Mouse (Mus musculus): ENCODE data around the gene Olfr481. TPM values are rescaled to one million over a fixed set of nuclear protein-coding genes. Genes with fewer than 3 reads are reported as not detected.

The Olfr481 gene
- not detected for polyA plus RNA-seq (2014; fragmentation: Illumina TruSeq; extraction: RNeasy Lipid Tissue Mini Kit (QIAGEN cat#74804); ENCODE audit: low read depth, low replicate concordance)

DNA sequence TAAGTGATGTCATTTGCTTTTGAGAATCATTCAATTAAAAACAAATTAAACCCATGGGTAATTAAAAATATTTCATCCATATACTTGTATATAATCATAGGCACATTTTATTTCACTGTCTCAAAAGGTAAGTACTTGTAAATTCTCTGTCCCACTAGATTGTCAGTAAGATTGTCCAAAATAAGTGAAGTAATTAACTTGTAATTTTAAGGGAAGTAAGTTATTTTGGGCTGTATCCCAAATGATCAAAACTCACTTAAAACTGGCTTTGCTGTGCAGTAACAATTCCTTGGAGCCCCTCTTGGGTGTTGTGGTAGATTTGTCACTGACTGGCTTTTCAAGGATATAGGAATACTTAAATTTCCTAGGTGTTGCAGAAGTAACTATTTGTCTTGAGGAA lies at the start of gene Olfr481:
Olfr481 (plus strand) TSS at position 301 of the 400 bp plus-strand sequence.

DNA sequence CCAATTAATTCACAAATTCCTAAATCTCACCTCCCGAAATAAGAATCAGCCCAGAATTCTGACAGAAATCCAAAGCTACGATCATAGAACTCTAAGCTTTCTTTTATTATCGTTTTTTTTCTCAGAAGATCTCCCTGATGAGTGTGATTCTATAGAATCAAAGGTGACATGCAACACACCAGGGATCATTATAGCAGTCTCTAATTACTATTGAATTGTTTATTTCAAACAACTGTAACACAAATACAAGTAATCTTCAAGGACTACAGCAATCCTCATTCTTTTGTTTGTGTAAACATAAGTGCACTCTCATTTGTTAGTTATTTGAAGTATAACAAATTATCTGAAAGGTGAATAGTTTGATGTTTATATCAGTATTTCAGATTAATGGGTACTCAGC lies 45.8 kb upstream of the Olfr481 start, which contains the start of gene Olfr478:
Olfr478 (minus strand) TSS at position 101 of the 400 bp plus-strand sequence.

DNA sequence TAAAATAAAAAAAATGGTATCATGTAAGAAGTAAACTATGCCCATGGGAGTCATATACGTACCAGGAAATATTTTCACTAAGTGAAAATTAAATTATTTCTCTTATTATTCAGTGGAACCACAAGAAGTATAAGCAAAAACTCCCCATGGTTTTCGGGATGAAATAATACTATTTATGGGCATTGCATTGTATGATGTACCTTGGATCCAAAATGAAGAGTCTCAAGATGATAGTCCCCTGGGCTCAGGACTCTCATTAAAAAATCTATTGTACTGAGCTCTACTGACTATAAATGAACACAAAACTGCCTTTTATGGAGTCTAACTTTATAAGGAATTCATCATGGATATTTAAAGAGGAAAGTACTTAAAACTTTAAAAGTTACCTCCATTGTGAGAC lies 29.3 kb upstream of the Olfr481 start, which contains the start of gene Olfr479:
Olfr479 (plus strand) TSS at position 301 of the 400 bp plus-strand sequence.

DNA sequence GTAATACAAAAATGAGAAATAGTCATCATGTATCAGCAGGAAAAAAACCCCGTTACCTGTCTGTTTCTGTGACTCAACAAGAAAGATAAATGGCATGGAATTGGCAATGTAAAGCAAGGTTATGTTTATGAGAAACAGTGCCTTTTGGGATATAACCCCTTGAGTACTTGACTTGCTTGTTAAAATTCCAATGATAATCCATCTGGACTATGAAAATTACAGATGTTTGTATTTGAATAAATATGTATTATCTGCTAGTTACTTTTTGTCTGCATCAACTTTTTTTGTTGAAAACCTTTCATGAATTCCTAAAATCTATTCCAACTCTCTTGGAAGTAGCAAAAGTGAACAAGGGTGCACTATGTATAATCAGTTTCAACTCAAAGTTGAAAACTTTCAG lies 12.4 kb upstream of the Olfr481 start, which contains the start of gene Olfr480:
Olfr480 (minus strand) TSS at position 101 of the 400 bp plus-strand sequence.

DNA sequence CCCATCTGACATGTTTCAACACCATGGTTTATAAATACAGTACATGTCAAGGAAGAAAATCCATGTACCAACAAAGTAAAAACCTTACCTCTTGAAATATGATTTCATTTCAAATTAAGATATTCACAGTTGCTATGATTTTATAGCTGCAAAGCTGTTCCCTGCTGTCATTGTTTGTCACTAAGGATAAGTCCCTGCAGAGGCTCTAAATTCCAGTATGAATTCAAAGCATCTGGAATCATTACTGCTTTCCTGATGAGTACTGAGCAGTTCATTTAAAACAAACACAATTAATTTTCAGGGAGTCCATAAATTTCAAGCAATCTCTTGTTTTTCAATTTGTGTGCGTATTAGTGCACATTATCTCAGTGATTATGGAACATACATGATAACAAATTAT lies 17.8 kb downstream of the Olfr481 start, which contains the start of gene Olfr482:
Olfr482 (minus strand) TSS at position 101 of the 400 bp plus-strand sequence.

DNA sequence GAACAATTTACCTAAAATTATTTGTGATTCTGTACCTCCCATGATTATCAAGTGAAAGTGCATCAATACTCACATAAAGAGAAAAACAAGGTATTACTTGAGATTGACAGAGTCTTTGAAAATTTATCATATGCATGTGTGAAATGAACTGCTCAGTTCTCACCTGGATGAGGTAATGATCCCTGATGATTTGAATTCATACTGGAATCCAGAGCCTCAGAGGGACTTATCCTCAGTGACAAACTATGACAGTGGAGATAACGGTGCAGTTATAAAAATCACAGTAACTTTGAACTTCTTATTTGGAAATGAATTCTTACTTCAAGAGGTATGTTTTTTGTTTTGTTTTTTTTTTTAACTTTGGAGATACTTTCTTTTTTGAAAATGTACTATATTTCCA lies 20.9 kb downstream of the Olfr481 start, which contains the start of gene Olfr483:
Olfr483 (plus strand) TSS at position 301 of the 400 bp plus-strand sequence.

DNA sequence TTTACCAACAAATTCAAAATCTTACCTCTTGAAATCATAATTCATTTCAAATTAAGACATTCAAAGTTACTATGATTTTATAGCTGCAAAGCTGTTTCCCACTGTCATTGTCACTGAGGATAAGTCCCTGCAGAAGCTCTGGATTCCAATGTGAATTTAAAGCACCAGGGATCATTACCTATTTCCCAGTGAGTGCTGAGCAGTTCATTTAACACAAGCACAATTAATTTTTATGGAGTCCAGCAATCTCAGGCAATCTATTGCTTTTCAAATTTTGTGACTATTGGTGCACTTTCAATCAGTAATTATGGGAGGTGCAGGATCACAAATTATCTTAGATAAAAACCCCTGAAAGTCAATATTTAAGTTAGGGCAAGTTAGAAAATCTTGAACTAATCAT lies 47.7 kb downstream of the Olfr481 start, which contains the start of gene Olfr484:
Olfr484 (minus strand) TSS at position 101 of the 400 bp plus-strand sequence.

Other genes with a start within 250 kb of the Olfr481 start
- not detected for gene Olfr470, start 232.4 kb upstream of the Olfr481 start, polyA plus RNA-seq (2014; fragmentation: Illumina TruSeq; extraction: RNeasy Lipid Tissue Mini Kit (QIAGEN cat#74804); ENCODE audit: low read depth, low replicate concordance)
- gene Olfr472, start 182.0 kb upstream of the Olfr481 start, polyA plus RNA-seq (2014; fragmentation: Illumina TruSeq; extraction: RNeasy Lipid Tissue Mini Kit (QIAGEN cat#74804); ENCODE audit: low read depth, low replicate concordance), result not detected
- not detected for gene Olfr473, start 149.4 kb upstream of the Olfr481 start, polyA plus RNA-seq (2014; fragmentation: Illumina TruSeq; extraction: RNeasy Lipid Tissue Mini Kit (QIAGEN cat#74804); ENCODE audit: low read depth, low replicate concordance)
- gene Olfr474, start 125.2 kb upstream of the Olfr481 start, polyA plus RNA-seq (2014; fragmentation: Illumina TruSeq; extraction: RNeasy Lipid Tissue Mini Kit (QIAGEN cat#74804); ENCODE audit: low read depth, low replicate concordance), result not detected
- not detected for gene Olfr476, start 115.1 kb upstream of the Olfr481 start, polyA plus RNA-seq (2014; fragmentation: Illumina TruSeq; extraction: RNeasy Lipid Tissue Mini Kit (QIAGEN cat#74804); ENCODE audit: low read depth, low replicate concordance)
- gene Olfr477, start 93.2 kb upstream of the Olfr481 start, polyA plus RNA-seq (2014; fragmentation: Illumina TruSeq; extraction: RNeasy Lipid Tissue Mini Kit (QIAGEN cat#74804); ENCODE audit: low read depth, low replicate concordance), result not detected
- not detected for gene Olfr478, start 45.9 kb upstream of the Olfr481 start, polyA plus RNA-seq (2014; fragmentation: Illumina TruSeq; extraction: RNeasy Lipid Tissue Mini Kit (QIAGEN cat#74804); ENCODE audit: low read depth, low replicate concordance)
- gene Olfr479, start 29.2 kb upstream of the Olfr481 start, polyA plus RNA-seq (2014; fragmentation: Illumina TruSeq; extraction: RNeasy Lipid Tissue Mini Kit (QIAGEN cat#74804); ENCODE audit: low read depth, low replicate concordance), result not detected
- not detected for gene Olfr480, start 12.5 kb upstream of the Olfr481 start, polyA plus RNA-seq (2014; fragmentation: Illumina TruSeq; extraction: RNeasy Lipid Tissue Mini Kit (QIAGEN cat#74804); ENCODE audit: low read depth, low replicate concordance)
- not detected for gene Olfr482, start 17.7 kb downstream of the Olfr481 start, polyA plus RNA-seq (2014; fragmentation: Illumina TruSeq; extraction: RNeasy Lipid Tissue Mini Kit (QIAGEN cat#74804); ENCODE audit: low read depth, low replicate concordance)
- gene Olfr483, start 21.0 kb downstream of the Olfr481 start, polyA plus RNA-seq (2014; fragmentation: Illumina TruSeq; extraction: RNeasy Lipid Tissue Mini Kit (QIAGEN cat#74804); ENCODE audit: low read depth, low replicate concordance), result not detected
- gene Olfr484, start 47.6 kb downstream of the Olfr481 start, polyA plus RNA-seq (2014; fragmentation: Illumina TruSeq; extraction: RNeasy Lipid Tissue Mini Kit (QIAGEN cat#74804); ENCODE audit: low read depth, low replicate concordance), result not detected
- not detected for gene Olfr485, start 80.0 kb downstream of the Olfr481 start, polyA plus RNA-seq (2014; fragmentation: Illumina TruSeq; extraction: RNeasy Lipid Tissue Mini Kit (QIAGEN cat#74804); ENCODE audit: low read depth, low replicate concordance)
- gene Olfr486, start 92.9 kb downstream of the Olfr481 start, polyA plus RNA-seq (2014; fragmentation: Illumina TruSeq; extraction: RNeasy Lipid Tissue Mini Kit (QIAGEN cat#74804); ENCODE audit: low read depth, low replicate concordance), result not detected
- not detected for gene Olfr487, start 134.8 kb downstream of the Olfr481 start, polyA plus RNA-seq (2014; fragmentation: Illumina TruSeq; extraction: RNeasy Lipid Tissue Mini Kit (QIAGEN cat#74804); ENCODE audit: low read depth, low replicate concordance)
- not detected for gene Olfr488, start 178.5 kb downstream of the Olfr481 start, polyA plus RNA-seq (2014; fragmentation: Illumina TruSeq; extraction: RNeasy Lipid Tissue Mini Kit (QIAGEN cat#74804); ENCODE audit: low read depth, low replicate concordance)
- gene Olfr490, start 209.1 kb downstream of the Olfr481 start, polyA plus RNA-seq (2014; fragmentation: Illumina TruSeq; extraction: RNeasy Lipid Tissue Mini Kit (QIAGEN cat#74804); ENCODE audit: low read depth, low replicate concordance), result not detected
- gene Olfr491, start 233.6 kb downstream of the Olfr481 start, polyA plus RNA-seq (2014; fragmentation: Illumina TruSeq; extraction: RNeasy Lipid Tissue Mini Kit (QIAGEN cat#74804); ENCODE audit: low read depth, low replicate concordance), result not detected
- not detected for gene Olfr492, start 243.8 kb downstream of the Olfr481 start, polyA plus RNA-seq (2014; fragmentation: Illumina TruSeq; extraction: RNeasy Lipid Tissue Mini Kit (QIAGEN cat#74804); ENCODE audit: low read depth, low replicate concordance)